Mouse (Mus musculus) common myeloid progenitor, adult 5-6 weeks (primary cell): Measurements from ENCODE around the gene Ugt1a9. TPM values are rescaled to one million over a fixed set of nuclear protein-coding genes. Genes with fewer than 3 reads are reported as not detected.
A peak's percentile ranks its signal among the peaks of the same experiment; 100 is the strongest.
"Not testable (repeated sequence)": the region's sequence is repeated elsewhere in the genome, so short reads cannot be mapped to it uniquely, and the experiment has no call there.

Source experiments
- ATAC-seq: replicated peaks from 2 replicates; pipeline ENCODE4 v1.8.0; 2016; ENCODE audit warnings: low read depth, mild to moderate bottlenecking, moderate TSS enrichment, inconsistent platforms; ENCODE audit not compliant: poor library complexity, severe bottlenecking
- total RNA-seq: library from RNA; stranded (forward); fragments of 200-1000, 187-1606 nt; gene quantifications from 2 replicates; pipeline ENCODE4 v1.2.3, GENCODE M21; 2017

Gene Ugt1a9
- total RNA-seq, 1 experiment from 2014 or later = not detected

DNA sequence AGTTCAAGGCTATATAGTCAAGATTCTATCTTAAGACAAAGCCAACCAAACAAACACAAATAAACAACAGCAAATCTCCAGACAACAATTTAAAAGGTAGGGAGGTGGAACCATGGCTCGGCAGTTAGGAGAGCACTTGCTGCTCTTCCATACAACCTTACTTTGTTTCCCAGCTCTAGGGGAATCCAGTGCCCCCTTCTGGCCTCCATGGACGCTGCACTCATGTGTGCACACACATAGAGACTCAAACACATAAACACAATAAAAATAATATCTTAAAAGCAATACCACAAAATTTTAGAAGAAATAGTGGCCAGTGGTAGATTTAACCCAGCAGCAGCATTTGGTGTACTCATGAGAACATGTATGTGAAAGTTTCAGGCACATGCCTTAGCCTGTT, 146.5 kb downstream of the Ugt1a9 start:
- ATAC-seq = no peak

DNA sequence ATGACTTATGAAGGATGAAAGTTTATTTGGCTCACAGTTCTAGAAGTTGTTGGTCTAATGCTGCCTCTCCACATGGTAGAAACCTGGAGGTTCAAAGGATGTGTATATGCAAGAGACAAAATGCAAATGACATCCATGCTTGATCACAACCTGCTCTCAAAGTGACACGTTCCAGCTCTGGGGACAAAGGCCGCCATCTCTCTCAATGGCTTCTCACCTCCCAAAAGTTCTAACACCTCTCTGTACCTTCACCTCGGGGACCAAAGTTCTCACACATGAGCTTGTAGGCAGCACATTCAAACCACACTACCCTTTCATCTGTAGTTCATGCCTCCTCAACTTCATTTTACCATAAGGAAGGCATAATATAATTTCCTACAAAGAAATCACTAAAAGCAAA, 147.0 kb downstream of the Ugt1a9 start:
- ATAC-seq = no peak

DNA sequence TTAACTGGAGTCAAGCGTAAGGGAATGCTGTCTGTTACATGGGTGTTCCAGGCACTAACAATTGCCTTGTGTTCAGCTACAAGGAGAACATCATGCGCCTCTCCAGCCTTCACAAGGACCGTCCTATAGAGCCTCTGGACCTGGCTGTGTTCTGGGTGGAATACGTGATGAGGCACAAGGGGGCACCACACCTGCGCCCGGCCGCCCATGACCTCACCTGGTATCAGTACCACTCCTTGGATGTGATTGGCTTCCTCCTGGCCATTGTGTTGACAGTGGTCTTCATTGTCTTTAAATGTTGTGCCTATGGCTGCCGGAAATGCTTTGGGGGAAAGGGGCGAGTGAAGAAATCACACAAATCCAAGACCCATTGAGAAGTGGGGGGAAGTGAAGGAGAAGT, 147.5 kb downstream of the Ugt1a9 start:
- ATAC-seq = no peak

DNA sequence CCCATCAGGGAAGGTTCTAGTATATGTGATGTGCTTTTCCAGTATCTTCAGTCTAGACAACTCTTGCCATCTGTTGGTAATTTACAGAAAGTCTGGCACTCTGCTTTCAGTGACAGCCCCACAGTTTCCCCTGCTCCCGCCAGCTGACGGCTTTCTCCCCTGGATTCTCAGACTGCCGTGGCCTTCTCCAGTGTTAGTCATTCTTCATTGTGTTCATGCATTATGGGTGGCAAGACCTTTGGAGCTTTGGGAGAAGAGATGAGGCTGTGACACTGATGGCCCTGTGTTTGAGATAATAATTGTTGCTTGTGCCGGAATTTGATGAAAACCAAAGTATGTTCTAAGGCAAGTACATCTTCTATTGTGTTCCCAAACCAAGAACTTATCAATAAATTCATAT, 148.0 kb downstream of the Ugt1a9 start:
- no peak for ATAC-seq

DNA sequence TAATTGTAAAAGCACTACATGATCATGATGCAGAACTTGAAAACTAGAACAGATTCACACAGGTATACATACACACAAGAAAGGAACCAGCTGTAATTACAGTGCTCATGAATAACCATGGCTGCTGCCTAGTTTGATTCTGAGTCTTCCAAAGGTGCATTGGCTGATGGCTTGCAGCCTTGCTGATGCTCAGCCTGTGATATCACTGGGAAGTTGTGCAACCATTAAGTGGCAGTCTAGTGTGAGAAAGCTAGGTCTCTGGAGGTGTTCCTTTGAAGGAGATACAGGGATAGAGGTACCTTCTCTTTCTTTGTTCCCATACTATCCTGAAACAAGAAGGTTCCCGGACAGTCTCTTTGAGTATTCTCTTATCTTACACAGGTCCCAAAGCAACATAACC, 148.5 kb downstream of the Ugt1a9 start:
- ATAC-seq = no peak

DNA sequence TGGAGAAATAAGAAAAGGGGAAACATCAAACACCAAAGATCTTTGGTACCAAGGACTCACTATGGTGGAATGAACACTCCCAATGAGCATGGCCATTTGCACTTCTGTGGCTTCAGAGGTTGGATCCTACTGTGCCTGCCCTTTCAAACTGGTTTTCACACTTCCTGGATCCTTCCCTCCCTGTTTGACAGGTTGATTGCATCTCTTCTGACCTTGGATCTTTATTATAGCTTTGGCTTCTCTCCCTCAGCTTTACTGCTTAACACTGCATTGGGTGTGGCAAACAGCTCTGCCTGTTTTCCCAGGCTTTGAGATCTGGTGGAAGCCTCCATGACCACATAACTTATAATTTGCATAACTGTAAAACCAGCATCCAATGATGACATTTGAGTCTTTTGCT, 149.7 kb downstream of the Ugt1a9 start:
- ATAC-seq = no peak

DNA sequence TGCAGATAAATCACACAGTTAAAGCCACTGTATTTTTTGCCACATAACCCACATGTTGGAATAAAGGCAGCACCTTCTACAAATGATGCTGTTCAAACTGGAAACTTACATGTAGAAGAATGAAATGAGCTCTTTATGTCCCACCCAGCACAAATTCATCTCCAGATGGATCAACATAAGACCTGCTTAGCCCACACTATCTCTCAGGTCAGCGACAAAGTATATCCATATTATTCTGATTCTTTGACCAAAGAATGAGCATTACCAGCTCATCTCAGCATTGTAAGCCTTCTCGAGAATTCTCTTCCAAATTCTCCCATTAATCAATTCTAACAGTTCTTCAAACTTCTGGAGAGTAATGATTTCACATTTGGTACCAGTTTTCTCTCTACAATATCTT, 151.6 kb downstream of the Ugt1a9 start:
- ATAC-seq = no peak

DNA sequence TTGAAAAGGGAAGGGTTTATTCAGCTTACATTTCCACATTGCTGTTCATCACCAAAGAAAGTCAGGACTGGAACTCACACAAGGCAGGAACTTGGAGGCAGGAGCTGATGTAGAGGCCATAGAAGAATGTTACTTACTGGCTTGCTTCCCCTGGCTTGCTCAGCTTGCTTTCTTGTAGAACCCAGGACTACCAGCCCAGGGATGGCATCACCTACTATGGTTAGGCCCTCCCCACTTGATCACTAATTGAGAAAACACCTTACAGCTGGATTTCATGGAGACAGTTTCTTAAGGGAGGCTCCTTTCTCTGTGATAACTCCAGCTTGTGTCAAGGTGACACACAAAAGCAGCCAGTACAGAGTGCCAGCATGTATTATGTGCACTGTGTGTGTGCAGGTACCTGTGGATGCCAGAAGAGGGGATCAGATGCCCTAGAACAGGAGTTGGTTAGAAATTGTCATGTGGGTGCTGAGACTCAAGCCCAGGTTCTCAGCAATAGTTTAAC, 152.5 kb downstream of the Ugt1a9 start:
- not testable (repeated sequence) for ATAC-seq

DNA sequence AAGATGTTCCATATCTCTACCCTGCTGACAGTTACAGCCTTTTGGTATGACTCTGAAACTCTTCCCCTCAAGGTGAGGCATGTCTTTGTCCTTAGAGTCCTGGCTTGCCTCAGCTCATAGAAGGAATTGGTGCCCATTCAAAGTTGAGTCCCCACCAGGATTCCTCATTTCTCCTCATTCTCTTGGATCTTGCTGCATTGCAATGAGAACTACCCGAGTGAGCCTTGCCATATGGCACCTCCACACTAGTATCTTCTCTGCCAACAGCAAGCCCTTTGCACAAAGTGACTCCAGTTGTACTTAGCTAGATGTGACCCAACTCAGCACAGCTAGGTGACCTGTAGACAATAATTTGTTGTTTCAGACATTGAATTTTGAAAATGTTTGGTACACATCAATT, 153.0 kb downstream of the Ugt1a9 start:
- ATAC-seq = no peak

DNA sequence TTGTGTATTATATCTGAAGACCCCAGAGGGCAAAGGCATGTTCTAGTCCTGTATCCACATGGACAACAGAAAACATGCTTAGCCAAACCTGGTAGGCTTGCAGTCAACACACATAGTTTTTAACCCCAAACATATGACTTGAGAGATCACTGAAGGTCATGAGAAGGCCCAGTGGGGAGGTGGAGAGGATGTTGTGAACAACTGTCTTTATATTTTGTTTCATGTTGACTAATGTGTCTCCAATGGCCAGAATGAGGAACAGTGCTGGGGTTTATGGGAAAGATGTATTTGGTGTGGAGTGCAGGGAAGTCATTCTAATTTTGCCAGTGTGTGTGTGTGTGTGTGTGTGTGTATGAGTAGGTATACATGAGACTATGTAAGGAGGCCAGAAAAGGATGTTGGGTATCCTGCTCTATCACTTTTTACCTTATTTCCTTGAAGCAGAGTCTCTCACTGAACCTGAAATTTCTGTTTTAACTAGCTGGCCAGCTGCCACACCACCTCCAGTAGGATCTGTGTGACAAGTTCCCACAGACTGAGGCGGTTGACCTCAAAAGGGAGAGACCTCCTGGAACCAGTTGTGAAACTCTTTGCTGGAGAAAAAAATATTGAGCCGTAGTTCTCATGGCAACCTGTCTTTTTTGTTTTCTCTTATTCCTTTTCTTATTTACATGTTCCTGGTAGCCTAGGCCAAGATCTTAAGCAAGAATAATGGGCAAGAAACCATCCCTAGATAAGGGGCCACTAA, 153.6 kb downstream of the Ugt1a9 start:
- no peak for ATAC-seq

DNA sequence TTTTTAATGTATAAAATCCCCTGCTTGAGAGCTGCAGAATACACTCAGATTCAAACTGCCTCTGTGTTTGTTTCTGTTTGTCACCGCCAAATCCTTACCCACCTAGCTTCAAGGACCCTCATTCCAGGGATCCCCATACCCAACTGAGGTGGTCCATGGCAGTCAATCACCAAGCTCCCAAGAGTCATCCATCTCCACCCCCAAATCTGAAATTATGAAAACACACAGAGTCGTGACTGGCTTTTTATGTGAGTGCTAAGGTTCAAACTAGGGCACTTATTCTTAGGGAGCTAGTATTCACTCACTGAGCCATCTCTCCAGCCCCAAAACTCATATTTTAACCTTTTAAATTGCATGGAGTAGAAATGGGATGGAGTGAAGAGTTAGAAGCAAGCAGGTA, 154.7 kb downstream of the Ugt1a9 start:
- not testable (repeated sequence) for ATAC-seq

DNA sequence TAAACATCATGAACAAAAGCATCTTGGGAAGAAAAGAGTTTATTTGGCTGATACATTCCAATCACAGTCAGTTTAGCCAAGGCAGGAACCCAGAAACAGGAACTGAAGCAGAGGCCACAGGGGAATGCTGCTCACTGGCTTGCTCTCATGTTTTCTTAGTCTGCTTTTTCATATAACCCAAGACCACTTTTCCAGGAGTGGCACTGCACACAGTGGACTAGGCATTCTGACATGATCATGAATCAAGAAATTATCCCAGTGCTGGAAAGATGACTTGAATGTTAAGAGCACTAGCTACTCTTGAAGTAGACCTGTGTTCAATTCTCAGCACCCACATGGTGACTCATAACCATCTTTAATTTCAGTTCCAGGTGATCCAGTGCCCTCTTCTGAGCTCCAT, 155.1 kb downstream of the Ugt1a9 start:
- ATAC-seq = no peak

DNA sequence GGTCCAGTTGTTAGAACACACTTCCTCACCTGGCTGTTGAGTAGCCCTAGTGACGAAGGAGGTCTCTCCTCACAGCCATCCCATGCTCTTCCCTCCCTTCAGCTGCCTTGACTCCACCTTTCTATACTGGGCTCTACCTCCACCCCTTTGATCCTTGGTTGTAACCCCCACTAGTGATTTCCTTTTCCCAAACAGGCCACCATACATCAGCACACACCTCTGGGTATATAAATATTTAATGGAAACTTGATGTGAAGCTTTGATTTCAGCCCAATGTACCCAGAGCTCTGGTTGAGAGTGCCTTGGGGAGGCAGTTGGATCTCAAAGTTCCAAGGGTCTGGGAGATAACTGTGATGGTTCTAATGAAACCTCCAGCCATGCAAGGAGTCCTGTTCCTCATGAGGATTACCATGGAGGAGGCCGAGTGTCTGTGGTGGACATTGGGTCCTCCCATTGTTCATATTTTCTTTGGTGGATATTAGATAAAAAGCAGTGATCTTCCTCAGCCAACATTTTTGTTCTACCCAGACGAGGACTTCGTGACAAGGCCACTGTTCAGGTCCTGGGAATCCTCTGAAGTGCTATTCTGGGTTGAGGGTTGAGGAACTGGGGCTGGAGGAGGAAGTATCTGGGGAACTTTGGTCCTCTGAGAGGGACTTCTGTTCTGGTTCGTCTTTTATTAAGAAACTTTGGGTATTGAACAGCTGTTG, 156.2 kb downstream of the Ugt1a9 start, which contains the start of gene Mroh2a:
Gene Mroh2a (plus strand): TSS at position 317 of the 710 bp plus-strand sequence.
- peak; percentile 57 for ATAC-seq

DNA sequence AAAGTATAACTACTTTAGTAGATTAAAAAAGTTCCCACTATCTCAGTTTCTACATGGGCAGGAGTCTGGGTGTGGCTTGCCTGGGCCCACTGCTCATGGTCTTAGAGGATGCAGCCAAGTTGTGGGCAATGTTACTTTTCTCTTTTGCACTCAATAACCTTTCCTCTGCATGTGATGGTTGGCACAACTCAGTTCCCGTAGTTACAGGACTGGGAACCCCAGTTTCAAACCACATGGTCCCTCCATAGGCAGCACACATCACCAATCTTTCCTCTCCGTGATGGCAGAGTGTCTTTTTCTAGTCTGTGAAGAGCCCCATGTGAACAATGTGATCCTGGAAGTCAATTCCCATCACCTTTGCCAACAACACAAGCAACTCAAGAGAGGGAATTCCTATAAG, 156.9 kb downstream of the Ugt1a9 start:
- ATAC-seq = no peak; the same call in 1 of the 2 replicates

DNA sequence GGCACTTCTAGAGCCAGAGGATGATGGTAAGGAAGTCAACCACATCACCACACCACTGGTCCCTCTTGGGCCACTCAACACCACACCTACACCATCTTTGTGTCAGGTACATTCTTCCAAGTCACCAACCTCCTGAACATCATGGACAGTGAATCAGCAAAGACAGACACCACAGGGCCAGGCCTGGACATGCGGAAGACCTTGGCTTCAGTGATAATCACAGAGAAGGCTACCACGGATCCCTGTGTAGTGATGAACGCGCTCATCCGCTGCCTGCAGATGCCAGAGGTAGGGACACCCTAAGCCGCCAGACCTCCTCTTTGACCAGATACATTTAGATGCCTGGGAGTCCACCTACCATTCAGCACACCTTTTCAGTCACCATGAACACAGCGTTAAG, 157.5 kb downstream of the Ugt1a9 start:
- no peak for ATAC-seq

DNA sequence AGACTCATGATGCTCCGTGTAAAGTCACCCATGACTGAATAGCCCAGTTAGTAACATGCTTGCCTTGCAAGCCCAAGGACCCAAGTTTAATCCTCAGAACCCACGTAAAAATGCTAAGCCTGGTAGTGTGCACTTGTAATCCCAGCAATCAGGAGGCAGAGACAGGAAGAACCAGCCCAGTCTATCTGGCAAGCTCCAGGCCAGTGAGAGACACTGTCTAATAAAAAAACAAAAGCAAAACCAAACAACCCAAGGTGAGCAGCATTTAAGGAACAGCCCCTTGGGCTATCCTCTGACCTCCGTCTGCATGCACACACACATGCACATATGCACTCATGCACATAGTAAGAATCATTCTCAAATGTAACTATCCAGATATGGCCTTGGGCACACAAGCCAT, 159.0 kb downstream of the Ugt1a9 start:
- ATAC-seq = no peak

DNA sequence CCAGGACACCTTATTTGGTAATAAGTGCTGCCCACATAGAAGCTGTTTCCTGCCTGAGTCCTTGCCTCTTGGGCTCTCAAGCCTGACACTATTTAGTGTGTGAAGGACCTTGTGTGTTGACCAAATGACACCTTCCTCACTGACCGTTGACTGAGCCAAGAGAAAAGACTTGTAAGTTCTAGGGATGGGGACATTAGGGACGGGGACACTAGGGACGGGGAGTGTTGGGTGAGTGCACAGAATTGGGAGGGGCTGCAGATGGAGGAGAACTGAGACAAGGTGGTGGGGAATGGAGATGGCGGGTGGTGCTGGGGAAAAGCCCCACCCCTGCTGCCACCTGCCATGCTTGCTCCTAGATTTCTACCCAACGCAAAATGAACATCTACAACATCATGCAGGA, 159.4 kb downstream of the Ugt1a9 start:
- no peak for ATAC-seq

DNA sequence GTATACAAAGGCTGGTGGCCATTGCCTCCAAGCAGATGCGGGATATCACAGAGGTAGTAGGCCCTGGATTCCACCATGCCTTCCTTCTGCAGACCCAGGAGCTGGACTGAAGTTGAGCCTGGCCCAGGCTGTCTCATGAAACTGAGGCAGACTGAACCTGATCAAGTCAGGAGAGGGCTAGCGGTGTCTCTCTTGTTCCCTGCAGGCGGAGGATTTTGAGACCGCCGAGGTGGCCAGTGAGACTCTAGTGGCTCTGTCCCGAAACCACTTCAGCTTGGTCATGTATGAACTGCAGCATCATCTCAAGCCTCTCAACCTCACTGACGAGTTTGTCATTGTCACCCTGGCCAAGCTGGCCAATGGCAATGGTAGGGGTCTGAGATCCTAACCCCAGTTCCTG, 159.8 kb downstream of the Ugt1a9 start:
- ATAC-seq = no peak

DNA sequence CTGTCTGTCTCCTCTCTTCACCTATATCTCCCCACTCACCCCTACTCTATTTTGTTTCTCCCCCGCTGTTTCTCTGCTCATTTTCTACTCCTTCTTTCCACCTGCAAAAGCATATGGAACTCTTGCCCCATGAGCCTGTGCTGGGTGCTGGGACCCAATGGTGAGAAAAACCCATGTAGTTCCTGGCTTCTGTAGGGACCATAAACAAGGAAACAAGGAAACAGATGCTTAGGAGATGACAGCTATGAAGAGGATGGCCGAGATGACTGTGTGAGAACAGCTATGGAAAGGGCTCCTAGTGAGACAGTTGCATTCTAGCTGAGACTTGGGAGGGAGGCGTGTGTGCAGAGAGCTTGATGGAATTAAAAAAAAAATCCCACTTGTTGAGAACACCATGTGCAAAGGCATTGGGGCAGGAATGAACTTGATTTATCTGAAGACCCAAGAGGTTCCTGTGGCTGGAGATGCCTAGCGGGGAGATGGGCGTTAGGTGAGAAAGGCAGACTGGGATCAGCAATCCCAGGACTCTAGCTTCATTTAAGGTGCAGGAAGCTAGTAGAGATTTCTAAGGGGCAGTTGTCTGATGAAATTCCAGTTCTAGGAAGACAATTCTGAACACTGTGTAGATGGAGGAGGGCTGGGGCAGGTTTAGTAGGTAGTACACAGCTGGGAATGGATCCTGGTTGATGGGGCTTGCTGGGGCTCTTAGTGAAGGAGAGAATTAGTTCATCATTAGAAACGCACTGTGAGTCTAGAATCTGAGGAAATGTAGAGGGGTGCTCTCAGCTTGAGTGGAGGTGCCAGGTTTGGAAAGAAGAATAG, 160.6 kb downstream of the Ugt1a9 start:
- ATAC-seq = no peak

DNA sequence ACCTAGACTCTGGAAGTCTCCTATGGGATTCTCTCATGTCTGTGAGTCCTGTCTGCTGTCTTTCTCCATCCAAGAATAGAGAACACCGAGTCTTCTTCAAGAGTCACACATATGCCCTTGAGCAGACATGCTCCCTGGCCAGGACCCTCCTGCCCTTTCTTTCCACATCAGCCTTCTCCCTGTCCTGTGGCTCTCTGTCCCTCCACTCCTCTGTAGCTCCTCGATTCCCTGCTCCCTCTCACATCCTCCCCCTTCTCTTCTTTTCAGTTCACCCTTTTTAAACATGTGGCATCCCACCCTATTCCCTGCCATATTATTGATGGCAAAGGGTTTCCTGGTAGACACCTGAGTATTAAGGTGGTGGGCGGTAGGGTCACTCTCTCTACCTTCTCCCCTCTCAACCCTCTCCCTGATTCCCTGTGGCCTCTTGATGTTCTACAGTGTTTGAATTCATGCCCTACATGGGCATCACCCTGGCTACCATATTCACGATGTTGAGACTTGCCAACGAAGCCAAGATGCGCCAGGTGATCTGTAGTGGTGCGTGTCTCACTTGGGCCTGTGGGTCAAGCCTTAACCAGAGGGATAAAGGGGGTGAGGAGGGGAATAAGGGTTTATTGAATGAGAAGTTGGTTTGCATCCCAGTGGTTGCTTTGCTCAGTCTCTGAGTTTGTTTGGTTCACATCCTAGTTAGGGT, 161.4 kb downstream of the Ugt1a9 start:
- ATAC-seq = no peak
